Mouse (Mus musculus) spleen, adult 12 weeks (tissue): Measurements from ENCODE around the gene Zfp57.
"Not testable (repeated sequence)": the region's sequence is repeated elsewhere in the genome, so short reads cannot be mapped to it uniquely, and the experiment has no call there.

Experiments
- DNase-seq: peaks from one replicate; pipeline ENCODE4 v3.0.0; 2022; ENCODE audit warnings: low spot score

Gene Zfp57

GRCm38 (mm10) chr17:37000863-37001262 is at the start of gene Zfp57:
TSS of gene Zfp57 (plus strand) at chr17:37001163.
- no peak for DNase-seq

GRCm38 (mm10) chr17:36952631-36953030 is 48.3 kb upstream of the Zfp57 start:
- no peak for DNase-seq

- no peak for DNase-seq
These were observed 47.9 kb upstream of the Zfp57 start for GRCm38 (mm10) chr17:36953062-36953461.

- peak; percentile 80 for DNase-seq
These were observed 42.8 kb upstream of the Zfp57 start, which contains the start of the genes Znrd1 and Znrd1as for GRCm38 (mm10) chr17:36957999-36958743. TSS of gene Znrd1 (minus strand) at chr17:36958559. TSS of gene Znrd1as (plus strand) at chr17:36958592.

GRCm38 (mm10) chr17:36958884-36959283 is 42.1 kb upstream of the Zfp57 start:
- no peak for DNase-seq

GRCm38 (mm10) chr17:36961125-36961524 is 39.8 kb upstream of the Zfp57 start:
- DNase-seq: no peak

- DNase-seq: no peak
These were observed 34.1 kb upstream of the Zfp57 start for GRCm38 (mm10) chr17:36966875-36967274.

- DNase-seq: no peak
These were observed 30.6 kb upstream of the Zfp57 start for GRCm38 (mm10) chr17:36970316-36970890.

- no peak for DNase-seq
These were observed 29.7 kb upstream of the Zfp57 start for GRCm38 (mm10) chr17:36971172-36971850.

GRCm38 (mm10) chr17:36972791-36973190 is 28.2 kb upstream of the Zfp57 start:
- DNase-seq: no peak

GRCm38 (mm10) chr17:36973271-36973787 is 27.6 kb upstream of the Zfp57 start:
- DNase-seq: no peak

GRCm38 (mm10) chr17:36981221-36981813 is 19.6 kb upstream of the Zfp57 start, which contains the start of gene 2410137M14Rik:
TSS of gene 2410137M14Rik (minus strand) at chr17:36981237.
- no peak for DNase-seq

GRCm38 (mm10) chr17:36981845-36982244 is 19.1 kb upstream of the Zfp57 start:
- no peak for DNase-seq

- DNase-seq: no peak
These were observed 18.5 kb upstream of the Zfp57 start for GRCm38 (mm10) chr17:36982253-36983155.

GRCm38 (mm10) chr17:36988475-36988874 is 12.5 kb upstream of the Zfp57 start:
- DNase-seq: no peak

GRCm38 (mm10) chr17:36989437-36989836 is 11.5 kb upstream of the Zfp57 start, which contains the start of gene H2-M5:
TSS of gene H2-M5 (minus strand) at chr17:36989537.
- no peak for DNase-seq

GRCm38 (mm10) chr17:36990630-36991029 is 10.3 kb upstream of the Zfp57 start:
- DNase-seq: not testable (repeated sequence)

- no peak for DNase-seq
These were observed 8.4 kb upstream of the Zfp57 start for GRCm38 (mm10) chr17:36992336-36993104.

- DNase-seq: no peak
These were observed 7.1 kb upstream of the Zfp57 start for GRCm38 (mm10) chr17:36993770-36994325.

GRCm38 (mm10) chr17:36994528-36994927 is 6.4 kb upstream of the Zfp57 start:
- no peak for DNase-seq
